Mouse (Mus musculus) lung, adult 2 months (tissue): ENCODE results near the gene Ttc38.

Experiments used
- CTCF ChIP-seq: fragments of 200-500 bp; IDR thresholded peaks from 2 replicates; pipeline ENCODE4 v1.5.1; 2011; ENCODE audit warnings: mild to moderate bottlenecking, low read length, control low read depth; ENCODE audit not compliant: insufficient read depth
- POLR2A ChIP-seq: fragments of 200-500 bp; IDR thresholded peaks from 2 replicates; pipeline ENCODE4 v1.6.1; 2011; ENCODE audit warnings: low read depth, mild to moderate bottlenecking, control low read depth, low read length, borderline replicate concordance; ENCODE audit errors: extremely low read depth

GRCm38 (mm10) chr15:85808434-85808833, 23.7 kb upstream of the Ttc38 start:
- TF ChIP-seq CTCF: no peak; the same call in 1 of the 2 replicates
- no peak for TF ChIP-seq POLR2A
